Mouse (Mus musculus) midbrain, postnatal 0 days (tissue): ENCODE data around the gene Atg4c. TPM values are rescaled to one million over a fixed set of nuclear protein-coding genes. Genes with fewer than 3 reads are reported as not detected.

ENCODE experiments used
- ATAC-seq: fragments of 200-750 bp; cut with Nextera tagmentation; 2 replicates; pipeline ENCODE4 v1.8.0; 2017; ENCODE audit warnings: moderate number of reproducible peaks, mild to moderate bottlenecking, moderate TSS enrichment, moderate library complexity; ENCODE audit not compliant: low FRiP score
- DNase-seq: peaks from one replicate; pipeline ENCODE4 v3.0.0-alpha.2; 2015; ENCODE audit warnings: low spot score
- H3K27ac ChIP-seq: fragments of 300-500 bp; sonication (generic); 2 replicates; pipeline ENCODE4 v1.5.1; 2014; ENCODE audit warnings: low read depth, mild to moderate bottlenecking, low read length, mixed read lengths
- H3K27me3 ChIP-seq: fragments of 300-500 bp; sonication (generic); 2 replicates; pipeline ENCODE4 v1.6.1; 2014; ENCODE audit warnings: low read length, control low read depth, mixed read lengths; ENCODE audit not compliant: insufficient read depth
- H3K36me3 ChIP-seq: fragments of 300-500 bp; sonication (generic); 2 replicates; pipeline ENCODE4 v1.6.1; 2014; ENCODE audit warnings: low read length, control low read depth, mixed read lengths; ENCODE audit not compliant: insufficient read depth
- H3K4me1 ChIP-seq: fragments of 300-500 bp; sonication (generic); 2 replicates; pipeline ENCODE4 v1.6.1; 2014; ENCODE audit warnings: mild to moderate bottlenecking, control low read depth, antibody characterized with exemption, low read length, mixed read lengths; ENCODE audit not compliant: insufficient read depth
- H3K4me2 ChIP-seq: fragments of 300-500 bp; sonication (generic); 2 replicates; pipeline ENCODE4 v1.6.1; 2014; ENCODE audit warnings: low read depth, mild to moderate bottlenecking, low read length, mixed read lengths; ENCODE audit not compliant: poor library complexity, severe bottlenecking
- H3K4me3 ChIP-seq: fragments of 300-500 bp; sonication (generic); 2 replicates; pipeline ENCODE4 v1.5.1; 2014; ENCODE audit warnings: low read depth, mild to moderate bottlenecking, low read length, moderate library complexity
- H3K9ac ChIP-seq: fragments of 300-500 bp; sonication (generic); replicated peaks from 2 replicates; pipeline ENCODE4 v1.6.1; 2014; ENCODE audit warnings: mild to moderate bottlenecking, low read length, moderate library complexity, mixed read lengths; ENCODE audit not compliant: poor library complexity, severe bottlenecking
- H3K9me3 ChIP-seq: fragments of 300-500 bp; sonication (generic); 2 replicates; pipeline ENCODE4 v1.6.1; 2016; ENCODE audit warnings: low read length, control low read depth
- CTCF ChIP-seq: IDR thresholded peaks from 2 replicates; pipeline ENCODE4 v1.5.1; 2016; ENCODE audit warnings: antibody characterized with exemption, mild to moderate bottlenecking
- WGBS: fragments of 180-500 bp; shearing (Covaris S2); extraction: QIAGEN DNeasy Blood & Tissue Kit; methylation state at CpG from one replicate; pipeline ENCODE4 v1.1.7; 2014; 5-methylcytosine and 5-hydroxymethylcytosine counted together
- polyA plus RNA-seq: library from polyadenylated mRNA; unstranded; fragments of >200 nt; fragmentation: Nextera tagmentation; extraction: Ambion mirVana; gene quantifications from 2 replicates; pipeline ENCODE4 v1.2.1, GENCODE M21; 2015
- total RNA-seq: library from RNA; depleted of rRNA; stranded (reverse); fragments of >200 nt; gene quantifications from 2 replicates; pipeline ENCODE4 v1.2.3, GENCODE M21; 2014

Gene Atg4c
- total and polyA plus RNA-seq, 2 experiments from 2014 or later: 8.7 to 16.0 TPM

DNA sequence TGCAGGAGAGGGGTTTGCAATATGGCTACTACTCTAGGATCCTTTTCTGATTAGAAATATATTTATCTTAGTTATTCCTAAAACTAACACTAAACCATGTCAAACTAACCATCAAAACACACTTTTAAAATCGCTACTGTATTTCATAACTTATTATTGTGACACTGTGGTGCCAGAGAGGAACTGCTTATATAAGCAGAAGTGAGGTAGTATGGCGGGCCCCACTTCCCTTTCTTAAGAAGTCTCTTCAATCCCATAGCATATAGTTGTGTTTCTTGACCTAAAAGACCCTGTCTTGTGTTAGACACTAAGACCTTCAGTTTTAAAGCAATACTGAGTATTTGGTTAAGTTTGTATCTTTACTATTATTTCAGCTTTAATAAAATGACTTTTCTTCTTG, 31.1 kb downstream of the Atg4c start:
- Histone ChIP-seq H3K27ac (no peak overlapping the region), H3K4me2 (no peak overlapping the region), H3K36me3 (peaks cover 18% of the 10 kb centered on the region; the same call in 1 of the 2 replicates), H3K27me3 (no peaks in the 10 kb centered on the region), H3K9ac (no peak overlapping the region), H3K4me1 (no peaks in the 10 kb centered on the region), H3K9me3 (no peaks in the 10 kb centered on the region), H3K4me3 (no peak overlapping the region)
- DNase-seq (no peak), ATAC-seq (no peak)
- TF ChIP-seq CTCF: no peak
- WGBS: 92% methylated on average over 2 of the region's 2 CpGs

DNA sequence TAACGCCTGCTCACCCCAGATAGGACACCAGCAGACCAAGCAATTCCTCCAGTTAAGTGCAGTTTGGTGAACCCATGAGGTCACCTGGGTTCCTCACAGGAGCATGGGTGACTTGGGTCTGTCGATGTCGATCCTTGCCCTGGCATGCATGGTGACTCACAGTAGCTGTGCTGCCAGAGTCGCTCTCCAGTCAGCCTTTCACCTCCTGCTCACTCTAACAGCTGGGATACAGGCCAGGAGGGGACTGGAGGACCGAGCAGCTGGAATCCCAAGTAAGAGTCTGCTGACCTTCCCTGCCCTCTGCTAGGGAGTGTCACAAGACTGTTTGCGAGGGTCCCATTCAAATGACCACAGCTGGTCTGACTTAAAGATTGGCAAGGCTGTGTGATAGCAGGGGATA, 33.5 kb downstream of the Atg4c start:
- H3K27ac ChIP-seq: no peak overlapping the region
- no peak overlapping the region for H3K9ac ChIP-seq
- DNase-seq: no peak
- 86% methylated on average over 6 of the region's 6 CpGs for WGBS
- H3K9me3 ChIP-seq: no peaks in the 10 kb centered on the region
- H3K27me3 ChIP-seq: no peaks in the 10 kb centered on the region
- no peaks in the 10 kb centered on the region for H3K4me1 ChIP-seq
- no peak overlapping the region for H3K4me3 ChIP-seq
- H3K36me3 ChIP-seq: peaks cover 19% of the 10 kb centered on the region; the same call in 1 of the 2 replicates
- no peak overlapping the region for H3K4me2 ChIP-seq
- no peak for TF ChIP-seq CTCF
- no peak for ATAC-seq

DNA sequence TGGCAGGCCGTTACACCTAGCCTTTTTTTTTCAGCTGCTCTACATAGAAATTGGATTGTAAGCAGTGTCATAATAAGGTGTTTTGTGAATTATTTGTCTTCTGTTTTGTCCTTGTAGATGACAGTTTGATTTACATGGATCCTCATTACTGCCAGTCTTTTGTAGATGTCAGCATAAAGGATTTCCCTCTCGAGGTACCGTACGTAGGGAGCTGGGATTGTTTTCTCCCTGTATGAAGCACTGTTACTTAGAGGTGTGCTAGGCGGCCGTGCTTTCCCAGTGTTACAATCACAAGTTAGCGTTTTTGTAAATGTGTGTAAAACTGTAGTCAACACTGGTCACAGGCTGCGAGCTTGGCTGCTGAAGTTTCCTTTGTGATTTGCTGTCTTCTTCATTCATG, 35.6 kb downstream of the Atg4c start:
- H3K9me3 ChIP-seq: no peaks in the 10 kb centered on the region

DNA sequence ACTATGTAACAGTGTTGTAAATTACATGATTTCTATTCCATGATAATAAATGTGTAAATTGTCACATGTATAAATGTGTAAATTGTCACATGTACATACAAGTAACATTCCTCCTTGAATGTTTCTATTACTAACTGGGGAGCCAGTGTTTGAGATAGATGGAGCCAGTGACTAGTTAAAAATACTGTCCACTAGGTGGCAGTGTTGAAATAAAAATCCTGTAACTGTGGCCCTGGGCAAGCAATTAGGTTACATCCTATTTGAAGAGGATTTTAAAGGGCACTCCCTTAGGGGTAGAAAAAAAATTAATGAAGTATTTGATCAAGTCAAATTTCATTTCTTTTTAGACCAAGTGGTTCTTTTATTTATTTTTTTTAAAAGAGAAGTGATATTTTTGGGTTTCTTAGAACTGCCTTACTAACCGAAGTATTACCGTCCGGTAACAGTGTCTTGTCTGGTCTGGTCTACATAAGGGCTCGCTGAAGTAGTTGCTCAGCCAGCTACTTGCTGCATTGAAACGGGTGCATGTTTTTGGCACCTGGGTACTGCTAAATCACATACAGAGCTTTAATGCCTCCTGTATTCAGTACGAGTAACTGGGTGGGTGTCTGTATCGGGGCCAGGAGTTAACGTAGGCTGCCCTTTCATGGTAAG, 41.6 kb downstream of the Atg4c start:
- Histone ChIP-seq H3K27me3 (no peaks in the 10 kb centered on the region), H3K4me1 (no peaks in the 10 kb centered on the region), H3K4me2 (no peak overlapping the region), H3K4me3 (no peak overlapping the region), H3K36me3 (no peaks in the 10 kb centered on the region; the same call in 1 of the 2 replicates), H3K27ac (no peak overlapping the region), H3K9me3 (no peaks in the 10 kb centered on the region), H3K9ac (no peak overlapping the region)
- DNase-seq (peak; percentile 85), ATAC-seq (peak; percentile 69; the same call in 1 of the 2 replicates)
- 84% methylated on average over 8 of the region's 8 CpGs for WGBS
- TF ChIP-seq CTCF: peak; percentile 85

More for the DNA sequence above, 35.6 kb downstream of the Atg4c start:
- Histone ChIP-seq H3K27ac (no peak overlapping the region), H3K27me3 (no peaks in the 10 kb centered on the region), H3K36me3 (peaks cover 15% of the 10 kb centered on the region; the same call in 1 of the 2 replicates), H3K4me2 (no peak overlapping the region), H3K9ac (no peak overlapping the region), H3K4me1 (no peaks in the 10 kb centered on the region), H3K4me3 (no peak overlapping the region)
- 76% methylated on average over 8 of the region's 8 CpGs for WGBS
- no peak for DNase-seq
- no peak for TF ChIP-seq CTCF
- ATAC-seq: no peak

DNA sequence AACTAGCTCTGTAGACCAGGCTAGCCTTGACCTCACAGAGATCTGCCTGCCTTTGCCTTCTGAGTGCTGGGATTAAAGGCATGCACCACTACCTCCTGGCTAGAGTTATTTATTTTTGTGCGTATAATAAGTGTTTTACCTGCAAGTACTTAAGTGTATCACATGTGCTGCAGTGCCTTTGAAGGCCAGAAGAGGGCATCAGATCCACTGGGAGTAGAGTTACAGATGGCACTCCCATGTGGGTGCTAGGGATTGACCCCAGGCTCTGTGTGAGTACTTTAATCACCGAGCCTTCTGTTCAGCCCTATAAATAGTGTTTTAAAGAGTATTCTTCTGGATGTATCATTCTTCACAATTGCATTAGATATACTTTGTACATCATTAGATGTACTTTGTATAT, 44.6 kb downstream of the Atg4c start:
- H3K4me3 ChIP-seq: no peak overlapping the region
- H3K36me3 ChIP-seq: no peaks in the 10 kb centered on the region; the same call in 1 of the 2 replicates
- H3K4me2 ChIP-seq: no peak overlapping the region
- no peaks in the 10 kb centered on the region for H3K9me3 ChIP-seq
- ATAC-seq (no peak), DNase-seq (no peak)
- H3K27me3 ChIP-seq: no peaks in the 10 kb centered on the region
- H3K9ac ChIP-seq: no peak overlapping the region
- no peaks in the 10 kb centered on the region for H3K4me1 ChIP-seq
- no peak overlapping the region for H3K27ac ChIP-seq
- peak; percentile 57 for TF ChIP-seq CTCF
- 94% methylated on average over 2 of the region's 2 CpGs for WGBS

DNA sequence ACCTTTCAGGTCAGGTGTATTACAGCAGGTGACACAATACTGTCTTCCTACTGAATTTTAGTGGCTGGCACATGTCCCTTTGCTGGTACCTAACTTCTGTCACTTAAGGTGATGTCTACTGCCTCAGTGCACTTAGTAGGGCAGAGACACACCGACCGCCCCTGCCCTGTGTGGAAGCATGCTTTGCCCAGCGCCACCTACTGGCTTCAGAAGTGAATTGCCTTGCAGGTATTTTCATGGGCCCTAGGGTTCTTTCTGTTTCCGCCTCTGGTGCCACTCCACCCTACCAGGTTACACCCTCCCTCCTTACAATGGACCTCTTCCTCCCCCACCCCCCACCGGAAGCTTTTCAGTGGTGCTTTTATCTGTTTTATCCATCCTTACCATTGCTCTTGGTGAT, 47.9 kb downstream of the Atg4c start:
- Histone ChIP-seq H3K4me3 (no peak overlapping the region), H3K27ac (no peak overlapping the region), H3K27me3 (no peaks in the 10 kb centered on the region), H3K9me3 (no peaks in the 10 kb centered on the region), H3K9ac (no peak overlapping the region), H3K4me2 (no peak overlapping the region), H3K4me1 (no peaks in the 10 kb centered on the region), H3K36me3 (no peaks in the 10 kb centered on the region)
- 55% methylated on average over 5 of the region's 5 CpGs for WGBS
- DNase-seq (no peak), ATAC-seq (no peak)
- no peak; the same call in 1 of the 2 replicates for TF ChIP-seq CTCF
